Mouse (Mus musculus): ENCODE data around the gene Endog.
A peak's percentile ranks its signal among the peaks of the same experiment; 100 is the strongest.

Gene Endog

GRCm38 (mm10) chr2:30152616-30153015 lies 18.7 kb upstream of the Endog start:
- TF ChIP-seq GATA4 (IDR thresholded peaks at IDR 0.05; ENCODE audit: insufficient replicate concordance, low read length), result no peak

- no peak for TF ChIP-seq GATA4 (IDR thresholded peaks at IDR 0.05; ENCODE audit: insufficient replicate concordance, low read length)
Measured at GRCm38 (mm10) chr2:30161809-30162208, 9.5 kb upstream of the Endog start.

- TF ChIP-seq GATA4 (IDR thresholded peaks at IDR 0.05; ENCODE audit: insufficient replicate concordance, low read length), result no peak
Measured at GRCm38 (mm10) chr2:30164340-30164932, 6.9 kb upstream of the Endog start.

- no peak for TF ChIP-seq GATA4 (IDR thresholded peaks at IDR 0.05; ENCODE audit: insufficient replicate concordance, low read length)
Measured at GRCm38 (mm10) chr2:30166677-30167076, 4.6 kb upstream of the Endog start.

DNA sequence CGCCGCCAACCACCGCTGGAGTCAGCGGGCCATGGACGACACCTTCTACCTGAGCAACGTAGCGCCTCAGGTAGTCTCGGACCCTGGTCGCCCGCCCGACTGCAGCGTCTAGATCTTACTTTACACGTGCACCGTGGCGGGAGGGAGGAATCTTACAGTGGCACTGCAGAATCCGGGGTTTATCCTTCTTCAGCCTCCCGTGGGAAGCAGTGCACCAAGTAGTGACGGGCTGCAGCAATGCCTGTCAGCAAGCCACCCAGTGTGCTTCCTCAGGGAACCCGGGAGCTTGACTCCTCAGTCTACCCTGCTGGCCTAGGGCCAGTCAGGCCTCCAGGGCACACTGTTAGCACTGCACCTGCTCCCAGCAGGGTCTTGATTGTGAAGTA lies 697 bp downstream of the Endog start:
- no peak for TF ChIP-seq GATA4 (IDR thresholded peaks at IDR 0.05; ENCODE audit: insufficient replicate concordance, low read length)

DNA sequence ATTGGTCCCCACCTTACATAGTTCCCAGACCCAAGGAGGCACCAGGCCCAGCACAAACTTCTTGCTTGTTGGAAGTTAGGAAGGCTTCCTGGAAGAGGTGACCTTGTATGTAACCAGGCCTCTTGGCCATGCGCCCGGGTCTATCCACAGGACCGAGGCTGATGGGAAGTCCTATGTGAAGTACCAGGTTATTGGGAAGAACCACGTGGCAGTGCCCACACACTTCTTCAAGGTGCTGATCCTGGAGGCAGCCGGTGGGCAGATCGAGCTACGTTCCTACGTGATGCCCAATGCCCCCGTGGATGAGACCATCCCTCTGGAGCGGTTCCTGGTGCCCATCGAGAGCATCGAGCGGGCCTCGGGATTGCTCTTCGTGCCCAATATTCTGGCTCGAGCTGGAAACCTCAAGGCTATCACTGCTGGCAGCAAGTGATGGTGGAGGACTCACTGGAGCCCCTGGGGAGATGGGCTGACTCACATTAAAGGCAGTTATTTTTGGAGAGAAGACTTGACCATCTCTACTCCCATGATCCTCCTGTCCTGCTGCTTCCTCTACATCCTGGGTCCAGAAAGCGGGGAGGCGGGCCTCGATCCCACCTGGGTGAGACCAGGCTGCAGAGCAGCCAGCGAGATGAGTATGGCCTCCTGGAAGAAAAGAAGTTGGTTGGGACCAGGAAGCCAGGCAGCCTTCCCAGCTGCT lies 2.4 kb downstream of the Endog start:
- TF ChIP-seq GATA4 (IDR thresholded peaks at IDR 0.05; ENCODE audit: insufficient replicate concordance, low read length), result no peak

- no peak for TF ChIP-seq GATA4 (IDR thresholded peaks at IDR 0.05; ENCODE audit: insufficient replicate concordance, low read length)
Measured at GRCm38 (mm10) chr2:30175897-30176296, 4.6 kb downstream of the Endog start.

DNA sequence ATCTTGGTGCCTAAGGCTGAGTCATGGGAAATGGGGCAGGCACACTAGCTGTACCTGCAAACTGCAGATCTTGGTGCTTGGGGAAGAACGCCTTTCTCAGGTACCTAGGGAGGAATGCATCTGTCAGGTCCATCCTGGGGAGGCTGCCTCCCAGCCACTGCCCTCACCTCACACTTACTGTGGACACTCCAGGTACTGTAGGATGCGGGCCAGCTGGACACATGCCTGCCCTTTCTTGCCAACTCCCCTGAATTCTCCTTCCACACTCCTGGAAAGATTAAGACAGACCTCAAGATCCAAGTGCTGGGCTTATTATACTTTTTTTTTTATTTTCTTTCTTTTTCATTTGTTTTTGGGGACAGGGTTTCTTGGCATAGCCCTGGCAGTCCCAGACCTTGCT lies 5.3 kb downstream of the Endog start:
- no peak for TF ChIP-seq GATA4 (IDR thresholded peaks at IDR 0.05; ENCODE audit: insufficient replicate concordance, low read length)

DNA sequence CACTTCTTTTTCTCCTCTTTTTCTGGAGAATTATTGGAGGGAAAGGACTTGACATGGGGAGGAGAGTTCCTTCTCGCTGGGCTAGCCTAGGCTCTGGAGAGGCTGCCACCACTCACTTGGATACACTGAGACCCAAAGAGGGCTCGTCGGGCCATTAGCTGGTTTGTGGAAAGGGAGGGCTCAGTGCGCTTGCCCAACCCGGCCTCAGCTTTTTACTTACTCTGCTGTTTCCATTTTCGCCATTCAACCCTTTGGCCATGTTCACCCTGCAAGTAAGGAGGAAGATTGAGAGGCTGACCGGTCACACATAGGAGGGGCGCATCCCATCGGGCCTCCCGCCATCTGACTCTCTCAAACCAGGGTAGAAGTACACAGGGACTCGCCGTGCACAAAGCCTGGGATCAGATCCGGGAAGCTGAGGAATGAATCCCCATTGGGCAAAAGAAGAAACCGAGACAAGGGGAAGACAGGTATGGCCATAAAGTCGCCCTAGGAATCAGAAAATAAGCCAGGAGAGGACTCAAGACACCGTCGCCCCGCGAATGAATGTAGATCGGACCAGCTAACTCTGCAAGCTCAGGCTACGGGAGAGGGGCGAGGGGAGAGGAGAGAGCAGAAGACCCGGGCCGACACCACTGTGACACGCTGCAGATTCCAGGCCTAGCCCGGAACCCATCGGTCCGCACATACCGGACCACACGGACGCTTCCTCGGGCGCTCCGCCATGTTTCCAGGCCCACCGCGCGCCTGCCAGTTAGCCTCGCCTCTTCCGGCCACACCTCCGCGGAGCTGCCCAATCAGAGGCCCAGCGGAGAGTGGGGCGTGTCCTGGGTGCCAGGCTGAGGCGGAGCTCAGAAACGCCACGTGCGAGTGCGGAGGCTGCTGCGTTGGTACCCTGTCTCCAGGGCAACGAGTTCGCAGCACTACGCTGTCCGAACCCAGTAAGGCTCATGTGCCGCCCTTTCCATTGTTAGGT lies 6.7 kb downstream of the Endog start, which contains the start of gene Spout1:
Gene Spout1, minus strand, starts transcription at position 760 of the 976 bp plus-strand sequence.
- TF ChIP-seq GATA4 (IDR thresholded peaks at IDR 0.05; ENCODE audit: insufficient replicate concordance, low read length), result peak; percentile 17; the same call in 1 of the 2 replicates

DNA sequence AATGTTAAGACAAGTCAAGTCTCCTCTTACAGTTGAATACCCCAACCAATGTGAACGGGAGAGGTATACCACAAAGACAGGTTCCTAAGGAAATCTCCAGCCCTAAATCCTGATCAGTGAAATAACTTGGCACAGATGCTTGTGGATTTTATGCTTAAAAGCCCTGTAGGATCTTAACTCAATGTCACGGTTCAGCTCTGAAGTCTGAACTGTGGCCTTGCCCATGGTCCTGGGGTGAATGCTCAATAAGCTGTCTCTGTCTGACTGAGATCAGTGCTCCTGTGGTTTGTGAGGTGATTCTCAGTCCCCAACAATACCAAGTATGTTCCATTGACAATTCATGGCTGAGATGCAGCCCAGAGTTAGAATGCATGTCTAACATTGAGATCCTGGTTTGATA lies 11.1 kb downstream of the Endog start:
- TF ChIP-seq GATA4 (IDR thresholded peaks at IDR 0.05; ENCODE audit: insufficient replicate concordance, low read length), result no peak

- no peak for TF ChIP-seq GATA4 (IDR thresholded peaks at IDR 0.05; ENCODE audit: insufficient replicate concordance, low read length)
Measured at GRCm38 (mm10) chr2:30183721-30184120, 12.4 kb downstream of the Endog start.

- TF ChIP-seq GATA4 (IDR thresholded peaks at IDR 0.05; ENCODE audit: insufficient replicate concordance, low read length), result no peak
Measured at GRCm38 (mm10) chr2:30185276-30185675, 14.0 kb downstream of the Endog start.

GRCm38 (mm10) chr2:30185681-30186080 lies 14.4 kb downstream of the Endog start:
- TF ChIP-seq GATA4 (IDR thresholded peaks at IDR 0.05; ENCODE audit: insufficient replicate concordance, low read length), result no peak

DNA sequence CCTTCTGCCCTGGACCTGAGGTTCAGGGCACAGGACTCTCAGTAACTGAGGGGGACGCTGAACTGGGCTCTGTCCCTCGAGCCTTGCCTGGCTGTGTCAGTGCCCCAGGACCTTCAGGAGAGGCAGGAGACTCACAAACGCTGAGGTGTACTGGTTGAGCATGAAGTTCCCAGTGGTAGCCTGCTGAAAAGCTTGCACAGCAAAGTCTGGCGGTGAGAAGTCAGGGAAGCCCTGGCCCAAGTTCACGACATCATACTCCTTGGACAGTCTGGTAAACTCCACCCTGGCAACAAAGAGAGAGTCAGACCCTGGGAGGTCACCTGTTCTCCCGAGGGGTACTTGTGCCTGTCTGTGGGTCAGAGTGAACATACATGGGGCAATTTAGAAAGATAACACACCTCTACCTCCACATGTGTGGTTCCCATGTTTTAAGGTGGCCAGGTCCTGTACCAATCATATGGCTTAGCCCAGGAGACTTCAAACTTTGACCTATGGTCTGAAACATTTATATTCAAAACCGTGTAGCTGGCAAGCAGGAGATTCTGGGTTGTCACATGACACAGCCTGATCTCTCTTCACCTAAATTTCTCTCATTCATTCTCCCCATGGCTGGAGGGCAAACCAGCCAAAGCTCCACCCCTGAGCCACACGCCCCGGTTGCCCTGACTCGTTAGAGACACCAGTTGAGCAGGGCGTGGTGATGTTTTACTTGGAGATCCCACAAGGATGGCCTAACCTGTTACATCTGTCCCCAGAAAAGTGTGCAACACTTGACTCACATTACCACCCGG lies 20.7 kb downstream of the Endog start:
- TF ChIP-seq GATA4 (IDR thresholded peaks at IDR 0.05; ENCODE audit: insufficient replicate concordance, low read length), result no peak

GRCm38 (mm10) chr2:30194656-30195055 lies 23.4 kb downstream of the Endog start:
- TF ChIP-seq GATA4 (IDR thresholded peaks at IDR 0.05; ENCODE audit: insufficient replicate concordance, low read length), result no peak
